Mouse (Mus musculus) liver, postnatal 0 days (tissue): Measurements from ENCODE around the gene Gm17622. TPM values are rescaled to one million over a fixed set of nuclear protein-coding genes. Genes with fewer than 3 reads are reported as not detected.

Source experiments
- ATAC-seq: fragments of 200-750 bp; cut with Nextera tagmentation; 2 replicates; pipeline ENCODE4 v1.8.0; 2017; ENCODE audit warnings: mild to moderate bottlenecking, moderate library complexity
- DNase-seq: peaks from one replicate; pipeline ENCODE4 v3.0.0-alpha.2; 2016
- H3K27ac ChIP-seq: fragments of 300-500 bp; sonication (generic); 2 replicates; pipeline ENCODE4 v1.5.1; 2014; ENCODE audit warnings: antibody characterized with exemption, moderate library complexity, mild to moderate bottlenecking, low read depth
- H3K27me3 ChIP-seq: fragments of 300-500 bp; sonication (generic); 2 replicates; pipeline ENCODE4 v1.6.1; 2014; ENCODE audit warnings: low read length, control low read depth, mixed read lengths; ENCODE audit not compliant: insufficient read depth
- H3K36me3 ChIP-seq: fragments of 300-500 bp; sonication (generic); replicated peaks from 2 replicates; pipeline ENCODE4 v1.6.1; 2014; ENCODE audit warnings: mild to moderate bottlenecking, control low read depth, low read length, moderate library complexity, mixed read lengths; ENCODE audit not compliant: insufficient read depth
- H3K4me1 ChIP-seq: fragments of 300-500 bp; sonication (generic); 2 replicates; pipeline ENCODE4 v1.6.1; 2014; ENCODE audit warnings: antibody characterized with exemption, mild to moderate bottlenecking, control low read depth; ENCODE audit not compliant: insufficient read depth
- H3K4me2 ChIP-seq: fragments of 300-500 bp; sonication (generic); 2 replicates; pipeline ENCODE4 v1.6.1; 2014; ENCODE audit warnings: low read depth, mild to moderate bottlenecking, low read length, moderate library complexity, mixed read lengths
- H3K4me3 ChIP-seq: fragments of 300-500 bp; sonication (generic); 2 replicates; pipeline ENCODE4 v1.5.1; 2014; ENCODE audit warnings: low read depth, low read length
- H3K9ac ChIP-seq: fragments of 300-500 bp; sonication (generic); replicated peaks from 2 replicates; pipeline ENCODE4 v1.6.1; 2014; ENCODE audit warnings: mild to moderate bottlenecking, moderate library complexity
- H3K9me3 ChIP-seq: fragments of 300-500 bp; sonication (generic); 2 replicates; pipeline ENCODE4 v1.6.1; 2016; ENCODE audit warnings: mild to moderate bottlenecking, control low read depth, low read length, mixed read lengths
- CTCF ChIP-seq: sonication (generic); IDR thresholded peaks from 2 replicates; pipeline ENCODE4 v1.5.1; 2016; ENCODE audit warnings: antibody characterized with exemption, low read depth
- EP300 ChIP-seq: IDR thresholded peaks from 2 replicates; pipeline ENCODE4 v1.6.1; 2016; ENCODE audit warnings: antibody characterized with exemption, low read depth, mild to moderate bottlenecking
- WGBS: fragments of 180-500 bp; shearing (Covaris S2); extraction: QIAGEN DNeasy Blood & Tissue Kit; methylation state at CpG from one replicate; pipeline ENCODE4 v1.1.7; 2014; ENCODE audit not compliant: insufficient replicate concordance; 5-methylcytosine and 5-hydroxymethylcytosine counted together
- polyA plus RNA-seq: library from polyadenylated mRNA; unstranded; fragments of >200 nt; fragmentation: Nextera tagmentation; extraction: Ambion mirVana; gene quantifications from 2 replicates; pipeline ENCODE4 v1.2.1, GENCODE M21; 2015

Gene Gm17622
- polyA plus RNA-seq, 1 experiment from 2014 or later: not detected

DNA sequence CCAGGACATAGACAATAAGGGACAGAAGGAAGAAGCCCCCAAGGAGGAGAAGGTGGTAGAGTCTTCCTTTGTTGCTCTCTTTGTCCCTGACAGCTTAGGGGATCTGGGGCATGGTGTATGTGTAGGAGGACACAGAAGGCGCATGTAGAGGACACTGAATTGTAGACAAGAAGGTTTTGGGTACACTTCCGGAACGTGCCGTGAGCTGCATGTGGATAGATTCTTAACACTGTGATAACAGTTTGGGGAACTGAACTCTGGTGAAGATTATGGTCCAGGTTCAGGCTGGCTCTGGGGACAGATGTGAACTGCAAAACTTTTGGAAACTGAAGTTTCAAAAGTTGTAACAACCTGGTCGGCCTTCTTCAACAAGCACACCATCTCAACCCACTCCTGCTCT lies 33.0 kb upstream of the Gm17622 start:
- Histone ChIP-seq H3K4me2 (no peak overlapping the region), H3K27ac (no peak overlapping the region), H3K4me3 (no peak overlapping the region), H3K4me1 (no peaks in the 10 kb centered on the region), H3K9ac (no peak overlapping the region), H3K27me3 (no peaks in the 10 kb centered on the region), H3K9me3 (no peaks in the 10 kb centered on the region), H3K36me3 (no peaks in the 10 kb centered on the region)
- WGBS: 75% methylated on average over 5 of the region's 5 CpGs
- no peak for DNase-seq
- TF ChIP-seq CTCF: no peak
- TF ChIP-seq EP300: no peak
- no peak for ATAC-seq

DNA sequence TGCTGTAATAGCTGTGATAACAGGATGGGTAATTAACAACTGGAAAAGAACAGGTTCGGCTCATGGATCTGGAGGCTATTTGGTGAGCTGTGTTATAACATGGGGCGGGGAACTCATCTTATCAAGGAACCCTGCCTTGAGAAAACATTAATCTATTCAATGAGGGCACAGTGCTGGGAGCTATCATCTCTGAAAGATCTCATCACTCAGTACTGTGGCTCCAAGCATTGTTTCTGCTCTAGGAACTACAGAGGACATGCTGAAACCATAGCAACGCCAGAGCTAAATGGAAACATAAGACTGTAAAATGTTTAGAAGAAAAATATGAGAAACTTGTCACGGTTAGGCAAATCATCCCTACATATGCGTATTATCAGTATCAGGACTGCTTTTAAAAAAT lies 32.5 kb upstream of the Gm17622 start:
- Histone ChIP-seq H3K9ac (no peak overlapping the region), H3K4me2 (no peak overlapping the region), H3K4me3 (no peak overlapping the region), H3K4me1 (no peaks in the 10 kb centered on the region), H3K27ac (no peak overlapping the region), H3K27me3 (no peaks in the 10 kb centered on the region), H3K9me3 (no peaks in the 10 kb centered on the region), H3K36me3 (no peaks in the 10 kb centered on the region)
- TF ChIP-seq EP300 (no peak), CTCF (no peak)
- 75% methylated on average over 5 of the region's 5 CpGs for WGBS
- ATAC-seq (no peak), DNase-seq (no peak)

DNA sequence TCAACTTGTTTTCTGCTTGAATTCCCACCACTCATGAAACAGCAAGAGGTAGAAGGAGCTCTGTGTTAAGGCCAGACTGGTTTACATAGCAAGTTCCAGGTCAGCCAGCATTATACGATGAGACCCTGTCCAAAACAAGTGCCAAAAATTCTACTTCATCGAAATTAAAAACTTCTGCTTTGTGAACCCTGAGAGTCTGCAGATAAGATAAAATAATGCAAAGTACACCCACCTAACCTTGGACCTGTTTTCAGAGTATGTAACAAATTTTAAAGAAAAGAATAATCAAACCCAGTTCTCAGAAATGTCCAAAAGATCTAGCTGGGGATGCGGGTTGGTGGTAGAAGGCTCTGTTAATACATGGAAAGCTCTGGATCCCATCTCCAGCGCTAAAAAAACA lies 31.9 kb upstream of the Gm17622 start:
- 70% methylated on average over 4 of the region's 4 CpGs for WGBS
- Histone ChIP-seq H3K27me3 (no peaks in the 10 kb centered on the region), H3K9me3 (no peaks in the 10 kb centered on the region), H3K4me2 (no peak overlapping the region), H3K9ac (no peak overlapping the region), H3K4me3 (no peak overlapping the region), H3K27ac (no peak overlapping the region), H3K4me1 (no peaks in the 10 kb centered on the region), H3K36me3 (no peaks in the 10 kb centered on the region)
- ATAC-seq (no peak), DNase-seq (no peak)
- TF ChIP-seq CTCF: no peak
- no peak for TF ChIP-seq EP300

DNA sequence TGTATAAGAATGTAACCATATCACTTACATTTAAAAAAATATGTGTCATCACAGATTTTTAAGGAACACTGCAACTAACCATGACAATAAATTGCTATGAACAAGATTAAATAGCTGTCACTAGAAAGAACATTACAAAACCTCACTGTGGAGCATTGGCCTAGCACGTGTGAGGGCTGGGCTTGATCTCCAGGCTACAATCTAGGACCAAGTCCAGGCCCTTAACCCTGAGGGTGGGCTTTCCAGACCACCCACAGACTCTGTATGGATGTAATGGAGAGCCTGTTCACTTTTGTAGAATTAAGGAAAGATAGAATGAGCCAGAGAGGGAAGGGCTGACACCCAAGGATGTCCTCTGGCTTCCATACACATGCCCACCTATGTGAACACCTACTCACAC lies 27.9 kb upstream of the Gm17622 start:
- WGBS: 83% methylated on average over 1 of the region's 1 CpGs
- no peak for TF ChIP-seq CTCF
- no peak for TF ChIP-seq EP300

DNA sequence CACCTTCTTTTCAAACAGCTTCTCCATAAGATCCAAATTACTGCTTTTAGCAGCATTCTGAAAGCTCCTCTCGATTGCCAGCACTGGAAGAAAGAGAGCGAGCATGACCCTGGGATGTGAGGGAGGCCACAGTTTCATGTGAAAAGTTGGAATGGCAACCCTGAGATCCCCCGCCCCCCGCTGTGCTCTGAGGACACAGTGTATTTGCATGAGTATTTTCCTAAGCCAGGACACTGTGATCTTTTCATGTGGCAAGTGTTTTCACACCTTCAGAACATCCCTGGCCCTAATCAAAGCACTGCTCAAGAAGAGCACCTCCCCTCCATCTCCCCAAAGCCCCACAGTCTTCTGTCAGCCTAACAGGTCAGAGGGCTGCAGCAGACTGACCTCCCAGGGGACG lies 25.2 kb upstream of the Gm17622 start:
- Histone ChIP-seq H3K4me1 (no peaks in the 10 kb centered on the region), H3K9ac (no peak overlapping the region), H3K27me3 (no peaks in the 10 kb centered on the region), H3K4me2 (no peak overlapping the region), H3K9me3 (no peaks in the 10 kb centered on the region), H3K36me3 (no peaks in the 10 kb centered on the region), H3K27ac (no peak overlapping the region), H3K4me3 (no peak overlapping the region)
- no peak for DNase-seq
- 69% methylated on average over 5 of the region's 5 CpGs for WGBS
- no peak for ATAC-seq
- no peak for TF ChIP-seq CTCF
- no peak for TF ChIP-seq EP300

More for the DNA sequence above, 27.9 kb upstream of the Gm17622 start:
- H3K27ac ChIP-seq: no peak overlapping the region
- no peaks in the 10 kb centered on the region for H3K4me1 ChIP-seq
- no peaks in the 10 kb centered on the region for H3K27me3 ChIP-seq
- H3K9ac ChIP-seq: no peak overlapping the region
- no peaks in the 10 kb centered on the region for H3K9me3 ChIP-seq
- no peak overlapping the region for H3K4me2 ChIP-seq
- H3K4me3 ChIP-seq: no peak overlapping the region
- DNase-seq: no peak
- no peak for ATAC-seq
- no peaks in the 10 kb centered on the region for H3K36me3 ChIP-seq

DNA sequence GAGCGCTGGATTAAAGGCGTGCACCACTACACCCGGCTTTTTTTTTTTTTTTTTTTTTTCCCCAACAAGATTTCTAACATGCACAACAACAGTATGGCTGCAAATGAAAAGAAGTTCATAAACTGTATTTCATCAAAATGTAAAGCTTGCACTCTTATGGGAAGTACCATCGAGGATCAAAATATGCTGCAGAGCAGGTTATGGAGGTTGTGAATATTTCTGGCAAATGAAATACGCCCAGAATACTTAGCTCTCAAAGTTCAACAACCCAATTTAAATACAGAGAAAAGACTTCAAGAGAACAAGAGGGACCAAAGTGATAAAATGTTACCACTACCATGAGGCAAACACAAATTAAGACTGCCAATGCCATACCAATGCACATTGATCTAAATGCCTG lies 21.9 kb upstream of the Gm17622 start:
- DNase-seq (no peak), ATAC-seq (no peak)
- no peaks in the 10 kb centered on the region for H3K4me1 ChIP-seq
- no peak overlapping the region for H3K9ac ChIP-seq
- H3K36me3 ChIP-seq: no peaks in the 10 kb centered on the region
- no peaks in the 10 kb centered on the region for H3K27me3 ChIP-seq
- H3K27ac ChIP-seq: no peak overlapping the region
- H3K4me2 ChIP-seq: no peak overlapping the region
- no peak for TF ChIP-seq EP300
- no peak for TF ChIP-seq CTCF
- H3K4me3 ChIP-seq: no peak overlapping the region
- H3K9me3 ChIP-seq: no peaks in the 10 kb centered on the region
- 79% methylated on average over 5 of the region's 5 CpGs for WGBS

DNA sequence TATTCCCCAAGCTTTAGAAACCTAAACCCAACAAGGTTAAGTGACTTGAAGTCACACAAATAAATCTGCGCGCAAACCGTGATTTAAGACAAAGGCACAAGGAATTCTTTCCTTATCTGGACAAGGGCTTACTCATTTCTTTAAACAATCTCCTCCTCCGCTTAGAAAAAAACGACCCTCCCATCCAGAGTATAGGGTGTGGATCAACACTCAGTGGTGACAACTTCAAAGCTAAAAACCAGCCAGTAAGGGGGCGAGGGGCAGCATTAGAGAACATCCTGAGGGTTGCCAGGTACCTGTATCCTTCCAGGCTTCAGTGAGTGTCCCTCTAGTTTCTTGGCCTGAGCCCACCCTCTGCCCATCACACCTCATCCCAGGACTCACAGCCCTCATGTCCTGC lies 20.0 kb upstream of the Gm17622 start:
- ATAC-seq (no peak), DNase-seq (no peak)
- 70% methylated on average over 6 of the region's 6 CpGs for WGBS
- H3K4me3 ChIP-seq: no peak overlapping the region
- H3K4me1 ChIP-seq: no peaks in the 10 kb centered on the region
- H3K27ac ChIP-seq: no peak overlapping the region
- H3K36me3 ChIP-seq: no peaks in the 10 kb centered on the region
- no peaks in the 10 kb centered on the region for H3K9me3 ChIP-seq
- no peak for TF ChIP-seq EP300
- no peak for TF ChIP-seq CTCF
- no peaks in the 10 kb centered on the region for H3K27me3 ChIP-seq
- no peak overlapping the region for H3K4me2 ChIP-seq
- H3K9ac ChIP-seq: no peak overlapping the region
